Mouse (Mus musculus) ES-Bruce4 (cell line): ENCODE measurements around the gene Lrrc57. TPM values are rescaled to one million over a fixed set of nuclear protein-coding genes. Genes with fewer than 3 reads are reported as not detected.
"Not testable (repeated sequence)": the region's sequence is repeated elsewhere in the genome, so short reads cannot be mapped to it uniquely, and the experiment has no call there.

Experiments
- H3K27ac ChIP-seq: 2 replicates; pipeline ENCODE4 v1.5.1; 2012; ENCODE audit warnings: low read length, inconsistent platforms; ENCODE audit not compliant: insufficient read depth
- H3K27me3 ChIP-seq: 2 replicates; pipeline ENCODE4 v1.6.1; 2012; ENCODE audit warnings: mild to moderate bottlenecking, low read length, inconsistent platforms; ENCODE audit not compliant: control insufficient read depth, poor library complexity, insufficient read depth, severe bottlenecking
- H3K36me3 ChIP-seq: 2 replicates; pipeline ENCODE4 v1.6.1; 2012; ENCODE audit warnings: inconsistent platforms, mild to moderate bottlenecking, low read length, moderate library complexity; ENCODE audit not compliant: control insufficient read depth, poor library complexity, insufficient read depth, severe bottlenecking
- H3K4me1 ChIP-seq: one replicate; pipeline ENCODE4 v1.8.1; 2011; ENCODE audit warnings: low read length; ENCODE audit not compliant: control insufficient read depth, insufficient read depth
- H3K4me3 ChIP-seq: 2 replicates; pipeline ENCODE4 v1.5.1; 2011; ENCODE audit warnings: low read depth, mild to moderate bottlenecking, low read length
- H3K9ac ChIP-seq: 2 replicates; pipeline ENCODE4 v1.6.1; 2012; ENCODE audit warnings: low read depth, mild to moderate bottlenecking, inconsistent platforms; ENCODE audit not compliant: poor library complexity, severe bottlenecking
- H3K9me3 ChIP-seq: replicated peaks from 2 replicates; pipeline ENCODE4 v1.6.1; 2012; ENCODE audit warnings: mild to moderate bottlenecking, low read length, inconsistent platforms; ENCODE audit not compliant: control insufficient read depth, poor library complexity, insufficient read depth, severe bottlenecking
- CTCF ChIP-seq: IDR thresholded peaks from one replicate; pipeline ENCODE4 v1.8.1; 2011; ENCODE audit warnings: low read depth, low read length
- EP300 ChIP-seq: IDR thresholded peaks from 2 replicates; pipeline ENCODE4 v1.6.1; 2011; ENCODE audit warnings: low read depth, low read length; ENCODE audit not compliant: insufficient read depth
- POLR2A ChIP-seq: IDR thresholded peaks from one replicate; pipeline ENCODE4 v1.8.1; 2011; ENCODE audit warnings: low read length; ENCODE audit not compliant: insufficient read depth
- polyA plus RNA-seq: library from polyadenylated mRNA; stranded (reverse); fragments of >200 nt; gene quantifications from 2 replicates; pipeline ENCODE4 v1.2.4, GENCODE M21; 2011; ENCODE audit warnings: low read depth; ENCODE audit not compliant: missing spikeins, insufficient read depth, insufficient read length

Lrrc57 gene
- polyA plus RNA-seq, 1 experiment = 18.7 TPM

- H3K27me3 ChIP-seq = no peaks in the 10 kb centered on the region
- TF ChIP-seq EP300 (no peak), CTCF (no peak), POLR2A (no peak)
- H3K9me3 ChIP-seq = no peaks in the 10 kb centered on the region
- H3K27ac ChIP-seq = no peak overlapping the region
- no peaks in the 10 kb centered on the region for H3K4me1 ChIP-seq
- no peaks in the 10 kb centered on the region for H3K36me3 ChIP-seq
- H3K4me3 ChIP-seq = no peak overlapping the region
- no peak overlapping the region for H3K9ac ChIP-seq
Measured at GRCm38 (mm10) chr2:120578286-120578685, 31.0 kb downstream of the Lrrc57 start.

DNA sequence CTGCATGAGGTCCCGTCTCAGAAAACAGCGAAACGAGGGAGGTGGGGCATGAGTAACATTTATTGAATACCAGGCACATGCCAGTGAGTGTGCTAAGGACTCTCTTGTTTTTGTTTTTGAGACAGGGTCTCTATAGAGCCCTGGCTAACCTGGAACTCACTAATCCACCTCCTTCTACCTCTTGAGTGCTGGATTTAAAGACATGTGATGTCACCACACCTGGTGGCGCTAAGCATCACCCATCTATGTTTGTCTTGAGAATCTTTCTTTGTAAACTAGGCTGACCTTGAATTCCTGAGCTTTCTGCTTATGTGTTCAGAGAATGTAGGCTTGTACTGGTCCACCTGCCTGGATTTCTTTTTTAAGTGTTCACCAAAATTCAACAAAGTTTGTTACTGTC is 31.5 kb downstream of the Lrrc57 start:
- TF ChIP-seq EP300 = no peak
- no peak for TF ChIP-seq POLR2A
- TF ChIP-seq CTCF = no peak
- no peaks in the 10 kb centered on the region for H3K36me3 ChIP-seq
- H3K4me3 ChIP-seq = no peak overlapping the region
- H3K9ac ChIP-seq = no peak overlapping the region
- H3K4me1 ChIP-seq = no peaks in the 10 kb centered on the region
- H3K27ac ChIP-seq = no peak overlapping the region
- H3K9me3 ChIP-seq = no peaks in the 10 kb centered on the region
- no peaks in the 10 kb centered on the region for H3K27me3 ChIP-seq

DNA sequence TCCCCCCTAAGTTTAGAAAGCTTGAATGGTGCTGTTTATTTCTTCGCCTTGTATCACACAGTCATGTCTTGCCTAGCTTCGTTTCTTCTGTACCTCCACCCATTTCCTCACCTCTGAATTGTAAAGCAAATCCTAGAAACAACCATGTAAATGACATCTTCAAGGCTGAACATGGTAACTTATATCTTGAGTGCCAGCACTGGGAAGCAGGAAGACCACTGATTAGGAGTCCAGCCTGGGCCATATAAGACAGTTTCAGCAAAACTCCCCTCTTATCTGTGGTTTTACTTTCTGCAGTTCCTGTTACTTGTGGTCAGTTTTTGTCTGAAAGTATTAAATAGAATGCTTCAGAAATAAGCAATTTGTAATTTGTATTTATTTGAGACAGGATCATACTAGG is 33.3 kb downstream of the Lrrc57 start:
- Histone ChIP-seq H3K4me3 (no peak overlapping the region), H3K27me3 (no peaks in the 10 kb centered on the region), H3K9ac (no peak overlapping the region), H3K9me3 (no peaks in the 10 kb centered on the region), H3K36me3 (no peaks in the 10 kb centered on the region), H3K4me1 (no peaks in the 10 kb centered on the region), H3K27ac (no peak overlapping the region)
- no peak for TF ChIP-seq EP300
- no peak for TF ChIP-seq POLR2A
- TF ChIP-seq CTCF = no peak

DNA sequence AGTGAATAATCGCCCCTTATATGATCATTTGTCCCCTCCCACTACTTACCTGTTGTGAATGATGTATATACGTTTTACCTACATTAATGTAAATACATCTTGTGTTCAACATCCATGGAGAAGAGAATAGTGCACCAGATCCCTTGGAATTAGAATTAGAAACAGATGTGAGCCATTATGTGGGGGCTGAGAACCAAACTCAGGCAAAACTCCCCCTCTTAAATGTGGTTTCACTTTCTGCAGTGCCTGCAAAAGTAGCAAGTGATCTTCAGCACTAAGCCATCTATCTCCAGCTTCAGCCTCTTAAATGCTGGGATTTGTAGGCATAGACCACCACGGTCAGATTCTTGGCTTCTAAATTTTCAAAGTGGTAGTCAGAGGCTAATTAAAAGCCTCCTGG is 34.2 kb downstream of the Lrrc57 start:
- Histone ChIP-seq H3K9me3 (no peaks in the 10 kb centered on the region), H3K4me3 (no peak overlapping the region), H3K4me1 (no peaks in the 10 kb centered on the region), H3K9ac (no peak overlapping the region), H3K36me3 (no peaks in the 10 kb centered on the region; the same call in 1 of the 2 replicates), H3K27me3 (no peaks in the 10 kb centered on the region), H3K27ac (no peak overlapping the region)
- TF ChIP-seq POLR2A = no peak
- no peak for TF ChIP-seq EP300
- TF ChIP-seq CTCF = no peak

DNA sequence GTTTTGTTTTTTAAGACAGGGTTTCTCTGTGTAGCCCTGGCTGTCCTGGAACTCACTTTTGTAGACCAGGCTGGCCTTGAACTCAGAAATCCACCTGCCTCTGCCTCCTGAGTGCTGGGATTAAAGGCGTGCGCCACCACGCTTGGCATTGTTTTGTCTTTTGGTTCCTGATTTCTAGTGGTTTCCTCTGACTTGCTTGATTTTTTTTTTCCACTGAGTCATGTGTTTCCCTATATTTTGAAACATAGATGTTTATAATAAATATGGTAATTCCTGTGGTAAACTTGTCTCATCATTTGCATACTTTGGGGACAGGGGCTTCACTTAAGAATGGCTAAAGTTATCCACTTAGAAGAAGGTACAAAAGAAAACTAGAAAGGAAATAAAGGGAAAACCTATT is 37.2 kb downstream of the Lrrc57 start:
- not testable (repeated sequence) for H3K4me1 ChIP-seq, H3K4me3 ChIP-seq, H3K27me3 ChIP-seq, H3K27ac ChIP-seq, H3K9me3 ChIP-seq, H3K36me3 ChIP-seq, H3K9ac ChIP-seq

- Histone ChIP-seq H3K4me3 (no peak overlapping the region), H3K27ac (no peak overlapping the region), H3K36me3 (no peaks in the 10 kb centered on the region; the same call in 1 of the 2 replicates), H3K9me3 (no peaks in the 10 kb centered on the region), H3K4me1 (no peaks in the 10 kb centered on the region), H3K9ac (no peak overlapping the region), H3K27me3 (no peaks in the 10 kb centered on the region)
- TF ChIP-seq EP300 (no peak), POLR2A (no peak), CTCF (no peak)
Measured at GRCm38 (mm10) chr2:120571081-120571480, 38.2 kb downstream of the Lrrc57 start.
